Mouse (Mus musculus) erythroblast, embryonic 14.5 days (primary cell): ENCODE results near the gene 1700030K09Rik.

ENCODE experiments used
- GATA1 ChIP-seq: IDR thresholded peaks from 2 replicates; pipeline ENCODE4 v1.6.1; 2012; ENCODE audit warnings: low read length, inconsistent platforms, mixed read lengths
- TAL1 ChIP-seq: IDR thresholded peaks from 3 replicates; pipeline ENCODE4 v1.6.1; 2012; ENCODE audit warnings: low read length, inconsistent platforms, mixed read lengths

DNA sequence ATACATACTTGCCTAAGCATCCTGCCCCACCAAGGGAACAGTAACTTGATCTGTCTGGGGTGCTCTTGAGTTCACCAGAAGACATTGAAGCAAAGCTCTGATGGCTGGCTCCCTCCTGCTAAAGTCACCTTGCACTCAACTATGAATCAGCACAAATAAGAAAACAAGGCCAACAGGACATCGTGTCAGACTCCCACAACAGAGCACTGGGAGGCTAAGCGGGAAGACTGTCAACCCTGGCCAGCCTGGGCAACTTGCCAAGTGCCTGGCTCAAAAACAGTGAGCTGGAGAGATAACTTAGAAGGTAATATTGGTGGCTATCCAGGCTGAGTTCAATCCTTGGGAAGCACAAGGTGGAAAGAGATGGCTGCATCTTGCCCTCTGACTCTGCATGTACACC is 8.7 kb upstream of the 1700030K09Rik start:
- TF ChIP-seq TAL1 (no peak), GATA1 (no peak)
